Mouse (Mus musculus) heart, adult 18-20 months (tissue): ENCODE measurements around the gene Ufl1. TPM values are rescaled to one million over a fixed set of nuclear protein-coding genes. Genes with fewer than 3 reads are reported as not detected.
"Not testable (repeated sequence)": the region's sequence is repeated elsewhere in the genome, so short reads cannot be mapped to it uniquely, and the experiment has no call there.

Experiments
- DNase-seq, 2 experiments: peaks; one replicate each; pipeline ENCODE4 v3.0.0; 2021 to 2022; ENCODE audit warnings: mixed read lengths in 1 of 2
- long read RNA-seq, 2 experiments: library from polyadenylated mRNA; stranded (forward); transcript quantifications; one replicate each; pipeline ENCODE4 v2.0.0; 2021
- total RNA-seq, 2 experiments: library from RNA; stranded (reverse); gene quantifications; 2 replicates each; pipeline ENCODE4 v1.2.3; 2021

Ufl1 gene
- 10 to 100 TPM; 25.5 to 31.4 TPM for total RNA-seq
- long read RNA-seq, experiment 1, full-length matches to known transcripts, result 11 of 29 reads
- long read RNA-seq, experiment 1, partial matches to known transcripts, result 0 of 29 reads
- long read RNA-seq, experiment 1, other reads (novel, unspliced or antisense), result 18 of 29 reads
- long read RNA-seq, experiment 2, full-length matches to known transcripts, result 7 of 17 reads
- long read RNA-seq, experiment 2, partial matches to known transcripts, result 3 of 17 reads
- long read RNA-seq, experiment 2, other reads (novel, unspliced or antisense), result 7 of 17 reads

DNA sequence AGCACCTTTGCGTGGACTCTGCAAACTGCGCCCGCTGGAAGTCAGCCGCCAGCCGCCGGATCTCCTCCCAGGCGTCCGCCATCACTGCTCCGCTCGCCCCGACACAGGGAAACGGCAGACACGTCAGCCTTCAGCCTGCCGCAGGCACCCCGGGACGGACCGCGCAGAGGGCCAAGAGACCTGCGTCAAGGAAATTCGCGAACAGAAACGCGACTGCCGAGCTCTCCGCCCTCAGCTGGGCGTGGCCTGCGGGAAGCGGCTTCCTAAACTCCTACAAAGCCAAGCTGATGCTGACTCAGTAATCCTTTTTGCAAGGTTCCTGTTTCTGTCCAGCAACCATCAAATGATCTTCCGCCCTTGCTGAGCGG lies at the start of gene Ufl1:
Gene Ufl1 (minus strand): TSS at position 151 of the 368 bp plus-strand sequence.
- peak; percentile 98 to 99 for DNase-seq

DNA sequence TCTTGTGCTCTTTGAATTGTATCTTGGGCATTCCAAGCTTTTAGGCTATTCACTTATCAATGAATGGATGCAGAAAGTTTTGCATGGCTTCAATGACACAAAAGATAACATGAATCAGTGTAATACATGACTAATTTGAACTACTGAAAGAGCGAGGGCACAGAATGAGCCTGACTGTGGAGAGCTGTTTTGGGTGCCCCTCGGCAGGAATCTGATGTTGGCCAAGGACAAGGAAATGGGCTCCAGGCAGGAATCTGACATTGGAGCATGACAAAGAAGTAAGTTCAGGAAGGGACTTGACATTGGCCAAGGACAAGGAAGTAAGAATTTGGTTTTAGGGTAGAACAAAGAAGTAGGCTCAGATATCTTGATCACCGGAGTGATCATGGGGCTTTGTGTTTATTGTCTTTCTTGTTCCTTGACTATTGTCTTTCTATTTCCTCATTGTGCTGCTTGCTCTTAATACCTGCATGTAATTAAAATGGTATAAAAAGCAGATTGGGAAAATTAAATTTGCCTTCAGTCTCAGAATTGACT lies 44.1 kb upstream of the Ufl1 start:
- no peak for DNase-seq

DNA sequence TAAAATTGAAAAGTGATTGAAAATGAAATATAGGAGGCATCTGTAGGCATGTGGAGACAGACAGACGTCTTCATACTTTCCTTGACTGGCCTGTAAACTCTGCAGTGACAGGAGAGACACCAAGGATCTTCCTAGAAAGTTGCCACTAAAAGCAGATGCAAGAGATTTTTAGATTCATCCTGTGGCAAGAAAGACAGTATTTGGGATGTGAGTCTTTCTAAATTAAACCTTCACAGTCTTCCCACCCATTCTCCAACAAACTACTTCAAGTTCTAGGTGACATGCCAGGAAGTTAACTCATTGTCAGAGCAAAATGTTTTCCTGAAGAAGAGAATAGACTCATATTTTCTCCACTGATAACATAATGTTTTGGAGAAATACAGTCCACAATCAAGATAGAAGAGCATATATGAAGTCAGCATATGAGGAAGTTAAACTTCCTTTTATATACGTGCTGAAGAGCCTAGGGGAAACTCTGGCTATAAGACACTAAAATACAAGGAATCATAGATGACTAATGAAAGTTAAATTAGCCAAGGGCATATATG lies 41.1 kb upstream of the Ufl1 start:
- DNase-seq, result no peak

GRCm38 (mm10) chr4:25313767-25314166 lies 32.1 kb upstream of the Ufl1 start:
- no peak for DNase-seq

- not testable (repeated sequence) for DNase-seq
Measured at GRCm38 (mm10) chr4:25285002-25285401, 3.4 kb upstream of the Ufl1 start.

DNA sequence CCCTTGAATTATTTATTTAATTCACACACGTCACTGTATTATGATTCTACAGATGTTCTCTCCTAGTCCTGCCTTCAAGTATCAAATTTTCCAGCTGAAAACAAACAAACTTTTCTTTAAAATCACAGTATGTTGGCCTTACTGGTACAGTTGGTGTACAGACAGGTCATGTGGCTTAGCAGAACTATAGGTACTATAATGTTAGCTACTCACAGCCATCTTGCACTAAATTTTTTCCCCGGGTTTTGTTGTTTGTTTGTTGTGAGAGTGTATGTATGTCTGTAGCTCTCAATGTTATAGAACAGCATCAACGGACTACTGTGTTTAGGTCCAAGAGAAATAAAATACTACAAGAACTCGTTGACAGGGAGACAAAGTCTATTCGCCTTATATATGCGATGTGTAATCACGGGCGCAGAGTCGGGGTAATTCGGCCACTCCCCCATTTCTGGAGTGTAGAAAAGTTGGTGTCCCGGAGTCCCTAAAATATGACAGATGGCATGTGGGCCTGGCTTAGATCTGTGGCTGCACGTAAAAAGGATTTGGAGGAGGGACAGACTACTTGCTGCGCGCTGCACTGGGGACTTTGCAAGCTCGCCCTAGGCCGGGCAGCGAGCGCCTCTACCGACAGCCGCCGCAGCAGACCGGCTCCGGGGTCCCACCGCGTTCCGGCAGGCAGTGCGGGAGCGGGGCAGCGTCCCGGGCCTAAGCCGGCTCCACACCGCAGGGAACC lies 517 bp downstream of the Ufl1 start:
- no peak for DNase-seq

- DNase-seq, result no peak
Measured at GRCm38 (mm10) chr4:25272861-25273627, 8.6 kb downstream of the Ufl1 start.

DNA sequence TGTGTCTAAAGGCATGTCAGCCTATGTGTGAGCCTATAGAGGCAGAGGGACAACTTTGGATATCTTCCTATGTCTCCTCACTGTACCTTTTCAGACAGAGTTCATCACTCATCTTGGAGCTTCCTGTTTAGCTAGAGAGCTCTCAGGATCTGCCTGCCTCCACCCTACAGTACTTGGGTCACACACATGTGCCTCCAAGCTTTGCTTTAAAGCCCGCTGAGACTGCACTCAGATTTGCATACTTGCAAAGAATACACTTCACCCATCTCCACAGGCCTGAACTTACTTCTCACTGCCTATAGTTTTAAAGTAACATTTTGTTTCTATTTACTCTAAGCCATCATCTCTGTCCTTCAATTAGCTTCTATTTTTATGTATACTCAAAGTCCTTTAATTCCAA lies 9.7 kb downstream of the Ufl1 start:
- DNase-seq, result no peak

- DNase-seq, result no peak
Measured at GRCm38 (mm10) chr4:25267144-25267543, 14.5 kb downstream of the Ufl1 start.

DNA sequence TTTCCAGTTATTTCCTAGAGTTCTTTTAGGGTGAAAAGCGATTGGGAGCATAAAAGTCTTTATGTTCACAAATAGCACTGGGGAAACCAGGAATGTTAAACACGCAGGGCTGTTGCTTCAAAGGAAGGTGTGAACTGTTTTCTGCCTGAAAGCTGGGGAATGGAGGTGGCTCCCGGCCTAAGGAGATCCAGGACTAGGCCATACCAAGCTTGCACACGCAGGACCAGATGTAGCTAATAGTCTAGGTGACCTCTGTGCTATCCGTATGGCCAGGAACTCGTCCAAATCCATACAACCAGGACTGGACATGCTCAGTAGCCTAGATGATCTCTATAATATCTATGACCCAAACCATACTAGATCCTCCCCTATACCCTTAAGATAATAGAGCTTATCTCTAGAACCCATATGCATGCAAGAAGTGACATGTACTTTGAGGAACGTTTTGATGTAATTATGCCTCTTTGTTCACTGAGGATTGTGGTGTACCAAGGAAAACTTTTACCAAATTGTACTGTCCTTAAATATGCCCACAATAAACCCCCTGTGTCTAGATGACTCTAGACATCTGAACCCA lies 23.7 kb downstream of the Ufl1 start:
- no peak for DNase-seq

DNA sequence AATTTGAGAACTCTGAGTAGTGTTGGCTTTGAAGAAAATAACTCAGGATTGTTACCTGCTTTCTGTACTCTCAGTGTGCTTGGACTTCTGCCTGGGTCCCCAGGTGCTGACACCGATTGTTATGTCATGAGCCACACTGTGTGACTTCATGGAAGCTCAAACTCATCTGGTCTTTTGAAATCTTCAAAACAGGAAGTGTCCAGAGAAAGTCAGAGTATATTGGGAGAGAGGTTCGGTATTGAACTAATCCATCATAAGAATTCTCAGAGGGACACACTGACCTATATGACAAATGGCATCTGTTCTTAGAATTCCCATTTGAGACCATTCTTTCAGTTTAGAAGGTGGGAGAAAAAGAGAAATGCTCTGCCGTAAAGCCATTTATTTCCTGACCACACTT lies 38.8 kb downstream of the Ufl1 start, which contains the start of gene Fhl5:
Gene Fhl5 (minus strand): TSS at position 101 of the 400 bp plus-strand sequence.
- DNase-seq, result no peak

DNA sequence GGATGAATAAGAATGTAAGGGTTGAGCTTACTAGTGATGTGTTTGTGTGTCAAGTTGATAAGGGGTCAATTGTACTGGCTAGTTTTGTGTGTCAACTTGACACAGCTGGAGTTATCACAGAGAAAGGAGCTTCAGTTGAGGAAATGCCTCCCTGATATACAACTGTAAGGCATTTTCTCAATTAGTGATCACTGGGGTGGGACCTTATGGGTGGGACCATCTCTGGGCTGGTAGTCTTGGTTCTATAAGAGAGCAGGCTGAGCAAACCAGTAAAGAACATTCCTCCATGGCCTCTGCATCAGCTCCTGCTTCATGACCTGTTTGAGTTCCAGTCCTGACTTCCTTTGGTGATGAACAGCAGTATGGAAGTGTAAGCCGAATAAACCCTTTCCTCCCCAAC lies 46.0 kb downstream of the Ufl1 start:
- DNase-seq, result not testable (repeated sequence)

DNA sequence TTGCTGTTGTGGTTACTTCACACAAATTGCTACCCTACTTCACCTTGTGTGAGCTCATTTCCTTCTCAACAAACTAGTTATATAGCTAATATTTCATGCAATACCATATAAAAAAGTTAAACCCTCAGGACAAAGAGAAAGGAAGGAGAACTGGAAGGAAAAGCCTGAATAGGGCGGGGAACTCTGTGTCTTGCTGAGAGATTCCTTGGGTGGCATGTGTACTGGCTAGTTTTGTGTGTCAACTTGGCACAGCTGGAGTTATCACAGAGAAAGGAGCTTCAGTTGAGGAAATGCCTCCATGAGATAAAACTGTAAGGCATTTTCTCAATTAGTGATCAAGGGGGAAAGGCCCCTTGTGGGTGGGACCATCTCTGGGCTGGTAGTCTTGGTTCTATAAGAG lies 47.9 kb downstream of the Ufl1 start:
- not testable (repeated sequence) for DNase-seq

GRCm38 (mm10) chr4:25232546-25232945 lies 49.1 kb downstream of the Ufl1 start:
- DNase-seq, result no peak

DNA sequence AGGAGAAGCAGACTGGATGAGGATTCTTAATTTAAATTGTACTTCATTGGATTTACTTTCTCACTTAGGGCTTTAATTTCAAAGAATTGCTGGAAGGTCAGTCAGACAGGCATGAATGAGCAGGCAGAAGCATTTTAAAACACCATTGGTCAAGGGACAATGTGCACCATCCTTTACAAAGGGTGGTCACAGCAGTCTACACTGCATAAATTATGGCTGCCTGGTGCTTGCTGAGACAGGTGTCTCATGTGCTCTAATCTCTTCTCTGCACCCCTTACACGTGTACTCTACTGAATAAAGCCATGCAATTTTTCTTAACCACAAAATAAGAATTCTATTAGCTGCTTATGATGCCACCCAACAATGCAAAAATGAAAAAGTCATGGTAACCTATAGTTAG lies 54.1 kb downstream of the Ufl1 start:
- DNase-seq, result no peak

- DNase-seq, result no peak
Measured at GRCm38 (mm10) chr4:25221927-25222326, 59.7 kb downstream of the Ufl1 start.

GRCm38 (mm10) chr4:25213451-25213850 lies 68.2 kb downstream of the Ufl1 start:
- no peak for DNase-seq

DNA sequence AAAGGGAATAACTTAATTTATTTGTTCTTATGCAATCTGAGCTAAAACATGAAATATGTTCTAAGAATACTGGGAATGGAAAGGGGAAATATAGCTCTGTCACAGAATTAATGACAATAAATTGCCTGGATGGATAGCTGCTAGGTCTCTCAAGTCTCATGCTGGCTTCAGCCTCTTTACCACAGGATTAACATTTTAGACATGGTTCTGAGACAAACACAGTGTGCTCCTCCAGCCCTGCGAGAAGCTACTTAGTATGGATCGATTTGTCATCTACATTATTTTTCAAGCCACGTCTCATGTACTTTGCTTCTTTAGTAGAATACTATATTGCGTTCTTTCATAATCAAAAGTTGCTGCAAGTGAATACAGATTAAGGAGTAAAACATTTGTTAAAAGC lies 75.5 kb downstream of the Ufl1 start:
- no peak for DNase-seq
